Mouse (Mus musculus) right cerebral cortex, adult 2 months (tissue): ENCODE results near the gene Cyp2ab1.

Experiments
- DNase-seq, 2 experiments: peaks; one replicate each; pipeline ENCODE4 v3.0.0; 2021 to 2022; ENCODE audit warnings: low spot score in 2 of 2

Gene Cyp2ab1

GRCm38 (mm10) chr16:20271339-20271738, 53.9 kb downstream of the Cyp2ab1 start:
- no peak for DNase-seq

- DNase-seq = no peak
Measured at GRCm38 (mm10) chr16:20265089-20265488, 60.1 kb downstream of the Cyp2ab1 start.
